Mouse (Mus musculus) brain, embryonic 14.5 days (tissue): Measurements from ENCODE around the gene Aire.

Experiments used
- CTCF ChIP-seq: fragments of 200-500 bp; IDR thresholded peaks from 2 replicates; pipeline ENCODE4 v1.5.1; 2012; ENCODE audit warnings: inconsistent platforms, mild to moderate bottlenecking, moderate library complexity, borderline replicate concordance; ENCODE audit not compliant: insufficient read depth, insufficient read length; ENCODE audit errors: extremely low read depth
- POLR2A ChIP-seq: fragments of 200-500 bp; IDR thresholded peaks from 2 replicates; pipeline ENCODE4 v1.6.1; 2012; ENCODE audit warnings: mild to moderate bottlenecking, inconsistent platforms, borderline replicate concordance; ENCODE audit not compliant: poor library complexity, insufficient read depth, insufficient read length, severe bottlenecking; ENCODE audit errors: extremely low read depth

GRCm38 (mm10) chr10:78015489-78015888 is 27.9 kb downstream of the Aire start:
- TF ChIP-seq POLR2A = no peak
- TF ChIP-seq CTCF = no peak
